Mouse (Mus musculus): ENCODE measurements around the gene Zfhx3.

Gene Zfhx3

GRCm38 (mm10) chr8:108089632-108090031 is 147.2 kb downstream of the Zfhx3 start:
- DNase-seq (ENCODE audit: low spot score in 2 of 2): no peak

DNA sequence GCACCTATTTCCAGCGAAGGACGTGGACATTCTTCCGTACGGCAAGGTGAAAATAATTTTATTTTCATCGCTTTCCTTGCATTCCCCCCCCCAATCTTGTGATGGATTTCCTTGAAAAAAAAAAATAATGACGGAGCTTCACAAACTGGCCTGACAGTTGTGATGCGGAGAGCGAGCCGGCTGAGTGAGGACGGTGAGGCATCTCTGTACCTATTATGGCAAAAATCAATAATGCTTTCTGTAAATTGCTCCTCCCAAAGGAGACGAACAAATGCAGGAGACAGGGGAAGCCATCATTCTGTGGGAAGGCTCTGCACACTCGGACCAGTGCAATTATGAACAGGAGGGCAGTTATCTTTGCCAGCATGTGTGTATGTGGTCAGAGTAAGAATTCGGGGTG is 156.2 kb downstream of the Zfhx3 start:
- DNase-seq (ENCODE audit: low spot score in 2 of 2): no peak

DNA sequence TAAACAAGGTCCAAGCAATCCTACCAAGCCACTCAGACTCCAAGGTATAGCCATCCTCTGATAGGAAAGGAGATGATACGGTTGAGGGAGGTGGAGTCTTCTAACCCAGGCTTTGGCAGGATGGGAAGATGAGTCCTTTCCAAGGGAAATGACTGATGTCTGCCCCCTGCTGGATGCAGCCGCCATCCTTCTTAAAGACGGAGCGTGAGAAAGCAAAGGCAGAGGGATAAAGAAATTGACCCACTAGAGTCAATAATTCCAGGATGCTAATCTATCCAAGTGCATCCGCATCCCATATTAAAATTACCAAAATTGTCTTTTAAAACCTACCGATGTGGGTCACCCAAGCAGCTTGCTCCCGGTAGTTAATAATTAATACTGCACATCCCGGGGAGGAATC is 158.7 kb downstream of the Zfhx3 start:
- no peak for DNase-seq (ENCODE audit: low spot score in 2 of 2)

- DNase-seq (ENCODE audit: low spot score in 2 of 2): no peak
These were observed 159.8 kb downstream of the Zfhx3 start for GRCm38 (mm10) chr8:108101978-108102865.

GRCm38 (mm10) chr8:108104471-108105098 is 162.1 kb downstream of the Zfhx3 start:
- no peak for DNase-seq (ENCODE audit: low spot score in 2 of 2)

DNA sequence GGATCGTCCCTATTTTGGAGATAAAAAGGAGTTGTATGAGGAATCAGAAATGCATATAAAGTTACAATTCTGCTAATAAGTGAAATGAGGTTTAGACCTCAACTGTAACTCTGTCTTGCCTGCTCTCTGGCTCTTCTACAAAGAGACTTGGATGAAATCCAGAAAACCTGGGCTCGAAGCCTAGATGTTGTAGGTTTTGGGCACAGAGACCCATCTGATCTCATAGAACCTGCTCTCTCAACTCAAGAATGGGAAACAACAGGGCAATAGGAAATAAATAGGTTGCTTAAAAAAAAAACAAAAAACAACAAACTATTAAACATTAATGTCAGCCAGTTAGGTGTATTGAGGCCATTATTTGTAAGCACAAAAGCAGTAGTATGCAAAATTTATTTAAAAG is 182.6 kb downstream of the Zfhx3 start:
- no peak for DNase-seq (ENCODE audit: low spot score in 2 of 2)

DNA sequence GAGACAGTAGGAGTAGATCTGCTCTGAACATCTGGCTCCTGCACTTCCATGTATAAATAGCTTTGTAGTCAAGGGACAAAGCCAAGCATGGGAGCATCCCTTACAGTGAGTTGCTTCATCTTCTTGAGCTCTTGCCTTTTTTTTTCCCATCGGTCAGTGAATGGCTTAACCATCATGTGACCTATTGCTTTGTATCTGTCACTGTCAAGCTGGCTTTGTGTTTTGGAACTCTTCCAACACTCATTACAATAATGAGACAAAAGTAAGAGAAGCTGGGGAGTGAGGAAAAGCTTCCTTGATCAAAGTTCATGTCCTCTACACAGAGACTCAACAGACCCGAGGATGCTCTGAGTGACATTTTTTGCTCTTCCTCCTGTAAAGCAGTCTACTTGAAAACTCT is 183.0 kb downstream of the Zfhx3 start:
- DNase-seq (ENCODE audit: low spot score in 2 of 2): no peak

GRCm38 (mm10) chr8:108146536-108146935 is 204.1 kb downstream of the Zfhx3 start:
- no peak for DNase-seq (ENCODE audit: low spot score in 2 of 2)

DNA sequence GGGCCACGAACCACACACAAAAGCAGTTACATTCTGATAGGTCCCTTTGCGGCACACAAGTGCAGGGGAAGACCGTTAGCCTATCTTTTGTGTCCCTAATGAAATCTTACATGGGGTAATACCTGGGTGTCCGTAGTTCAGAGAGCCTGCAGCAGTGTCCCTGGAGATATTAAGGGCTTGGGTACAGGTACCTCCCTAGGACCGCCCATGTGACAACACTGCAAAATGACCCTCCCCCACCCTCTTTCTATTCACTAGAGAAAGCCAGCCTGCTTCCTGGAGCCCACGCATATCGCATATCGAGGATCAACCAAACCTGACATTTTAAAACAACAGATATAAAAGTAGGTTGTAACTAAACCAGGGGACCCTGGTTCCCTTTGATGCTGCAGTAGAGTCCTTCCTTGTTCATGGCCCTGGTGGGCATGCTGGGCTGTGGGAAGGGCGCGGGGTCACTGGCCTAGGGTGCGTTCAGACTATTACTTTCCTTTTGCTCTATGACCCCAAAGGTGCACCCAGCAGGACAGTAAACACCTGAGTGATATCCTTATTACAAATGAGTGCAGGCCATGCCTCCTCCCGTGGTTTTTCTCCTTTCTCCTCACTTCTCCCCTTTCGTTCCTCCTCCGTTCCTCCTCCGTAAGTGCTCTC is 206.3 kb downstream of the Zfhx3 start:
- no peak for DNase-seq (ENCODE audit: low spot score in 2 of 2)

DNA sequence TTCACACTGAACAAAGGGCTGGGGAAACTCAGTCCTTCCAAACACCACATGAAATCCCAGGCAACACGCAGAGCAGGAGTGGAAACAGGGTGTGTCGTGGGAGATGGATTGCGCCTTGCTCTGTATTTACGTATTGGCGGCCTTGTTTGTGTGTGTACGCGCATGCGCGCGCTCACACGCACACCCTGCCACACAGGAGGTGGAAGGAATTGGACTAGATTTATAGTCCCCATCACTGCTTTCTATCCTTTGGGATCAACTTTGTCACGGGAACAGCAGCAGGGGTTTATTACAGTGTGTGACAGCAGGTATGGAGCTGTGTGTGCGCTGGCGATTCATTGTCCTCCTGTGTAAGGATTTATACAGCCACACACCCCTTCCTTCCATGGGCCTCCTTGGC is 228.4 kb downstream of the Zfhx3 start:
- DNase-seq (ENCODE audit: low spot score in 2 of 2): no peak

DNA sequence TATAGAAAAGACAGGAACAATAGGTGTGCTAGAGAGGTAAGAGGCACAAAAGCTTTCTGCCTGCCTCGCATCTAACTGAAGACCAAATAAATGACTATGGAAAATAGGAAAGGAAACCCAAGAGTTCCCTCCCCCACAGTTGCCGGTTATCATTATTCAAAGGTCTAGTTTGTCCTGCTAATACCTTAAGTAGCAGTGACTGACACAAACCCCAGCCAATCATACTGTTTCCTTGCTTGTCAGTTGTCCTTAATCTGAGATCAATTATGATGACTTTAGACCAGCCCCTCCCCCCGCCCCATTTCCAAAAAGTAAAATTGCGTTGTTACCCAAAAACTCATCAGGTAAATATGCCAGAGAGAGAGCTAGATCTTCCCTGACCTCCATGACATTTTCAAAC is 240.9 kb downstream of the Zfhx3 start:
- no peak for DNase-seq (ENCODE audit: low spot score in 2 of 2)

GRCm38 (mm10) chr8:108183948-108184347 is 241.5 kb downstream of the Zfhx3 start:
- no peak for DNase-seq (ENCODE audit: low spot score in 2 of 2)

- DNase-seq (ENCODE audit: low spot score in 2 of 2): no peak
These were observed 243.8 kb downstream of the Zfhx3 start for GRCm38 (mm10) chr8:108186289-108186688.

DNA sequence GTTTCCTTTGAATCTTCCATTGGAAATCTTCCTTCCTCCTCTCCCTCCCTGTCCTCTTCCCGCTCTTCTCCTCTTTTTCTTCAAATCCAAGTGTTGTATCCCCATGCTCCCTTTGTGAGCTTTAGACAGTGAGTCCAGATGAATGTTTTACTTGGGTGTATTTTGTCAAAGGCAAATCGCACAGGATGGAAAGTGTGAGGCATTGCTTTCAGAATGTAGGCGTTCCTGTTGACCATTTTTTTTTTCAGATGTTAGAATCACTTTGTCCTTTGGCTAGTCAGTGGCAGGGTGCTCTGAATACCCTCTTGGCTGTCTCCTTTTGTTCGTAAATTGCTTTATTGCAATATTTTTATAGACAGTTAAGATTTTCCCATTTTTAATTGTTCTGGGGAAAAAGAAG is 245.6 kb downstream of the Zfhx3 start:
- no peak for DNase-seq (ENCODE audit: low spot score in 2 of 2)

DNA sequence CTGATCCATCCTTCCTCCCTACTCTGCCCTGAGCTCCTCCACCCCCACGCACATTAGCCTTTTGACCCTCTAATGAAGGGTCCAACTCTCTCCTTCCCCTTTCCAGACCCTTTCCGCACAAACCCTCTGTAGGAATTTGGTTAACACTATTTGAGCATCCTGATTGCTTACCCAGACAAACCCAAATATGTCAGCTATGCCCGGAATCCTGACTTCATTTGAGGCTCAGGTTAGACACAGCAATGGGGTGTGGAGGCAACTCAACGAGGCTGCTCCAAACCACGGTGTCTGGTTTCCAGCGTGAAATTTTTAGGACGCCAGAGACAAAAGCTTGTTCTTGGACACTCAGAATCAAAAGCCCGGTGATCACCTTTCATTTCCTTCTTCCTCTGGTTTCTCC is 252.1 kb downstream of the Zfhx3 start:
- no peak for DNase-seq (ENCODE audit: low spot score in 2 of 2)

DNA sequence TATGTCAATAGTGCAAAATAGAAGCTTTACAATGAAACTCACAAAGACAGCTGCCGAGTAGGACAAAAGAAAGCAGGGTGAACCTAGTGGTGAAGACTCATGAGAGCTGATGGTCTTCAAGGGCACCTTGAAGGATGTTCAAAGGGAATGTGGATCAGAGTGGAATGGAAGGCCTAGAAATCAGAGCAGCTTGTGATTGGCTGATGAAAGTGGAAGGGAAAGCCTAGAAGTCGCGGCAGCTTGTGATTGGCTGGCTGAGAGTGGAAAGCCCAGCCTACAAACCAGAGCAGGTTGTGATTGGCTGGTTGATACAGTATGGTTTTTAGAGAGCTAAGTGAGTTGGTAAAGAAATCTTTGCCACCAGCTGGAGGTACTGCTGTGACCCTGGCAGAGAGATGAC is 272.6 kb downstream of the Zfhx3 start:
- DNase-seq (ENCODE audit: low spot score in 2 of 2): no peak

- DNase-seq (ENCODE audit: low spot score in 2 of 2): no peak
These were observed 275.9 kb downstream of the Zfhx3 start for GRCm38 (mm10) chr8:108218171-108218840.

GRCm38 (mm10) chr8:108220511-108220910 is 278.1 kb downstream of the Zfhx3 start:
- DNase-seq (ENCODE audit: low spot score in 2 of 2): no peak

DNA sequence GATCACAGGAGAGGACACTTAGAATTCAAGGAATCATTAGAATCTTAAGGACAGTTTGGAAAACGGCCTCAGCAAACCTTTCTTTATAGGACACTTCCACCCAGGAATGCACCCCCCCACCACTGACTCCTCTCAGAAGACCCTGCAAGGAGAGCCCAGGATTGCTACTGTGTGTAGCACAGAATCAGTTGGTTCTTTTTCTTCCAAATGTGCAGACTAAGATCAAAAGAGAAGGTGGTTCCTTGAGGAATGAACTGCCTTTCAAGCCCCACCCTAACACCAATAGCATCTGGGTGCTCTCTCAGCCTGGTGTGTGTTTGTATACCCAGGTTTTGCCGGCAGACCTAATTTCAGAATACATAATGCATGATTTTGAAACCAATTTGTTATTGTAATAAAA is 279.6 kb downstream of the Zfhx3 start:
- no peak for DNase-seq (ENCODE audit: low spot score in 2 of 2)

DNA sequence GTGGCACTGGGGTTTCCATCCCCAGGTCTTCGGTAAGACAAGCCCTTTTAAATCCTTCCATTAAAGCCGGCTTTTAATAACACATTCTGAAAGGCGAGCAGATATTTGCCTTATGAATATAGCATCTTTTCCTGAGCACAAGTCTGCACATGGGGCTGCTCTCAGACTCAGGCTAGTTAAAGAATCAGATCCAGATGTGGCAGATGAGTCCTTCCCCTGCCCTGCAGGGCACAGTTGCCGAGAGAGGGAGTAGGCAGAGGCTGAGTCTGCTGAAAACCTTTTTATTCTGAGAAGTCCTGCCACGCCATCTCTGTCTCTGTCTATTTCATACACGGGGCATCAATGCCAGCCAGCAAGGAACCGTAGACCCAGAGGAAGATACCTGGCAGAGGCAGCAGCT is 289.9 kb downstream of the Zfhx3 start:
- no peak for DNase-seq (ENCODE audit: low spot score in 2 of 2)

DNA sequence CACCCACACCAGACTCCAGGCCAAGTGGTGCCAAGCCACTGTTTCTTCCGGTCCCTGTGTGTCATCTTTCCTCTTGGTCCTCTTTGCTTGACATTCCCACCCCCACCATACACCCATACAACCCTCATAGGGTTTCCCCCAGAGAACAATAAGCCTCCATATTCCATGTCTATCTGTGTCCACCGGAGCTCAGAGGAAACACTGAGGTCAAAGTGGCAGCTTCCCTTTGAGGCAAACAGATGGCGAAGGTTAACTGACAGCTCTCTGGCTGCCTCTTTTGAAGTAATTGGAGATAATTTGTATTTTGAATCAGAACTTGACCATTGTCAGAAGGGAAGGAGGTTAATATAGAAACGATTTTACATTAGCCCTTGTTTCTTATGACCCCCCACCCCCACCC is 292.0 kb downstream of the Zfhx3 start:
- DNase-seq (ENCODE audit: low spot score in 2 of 2): no peak

- no peak for DNase-seq (ENCODE audit: low spot score in 2 of 2)
These were observed 294.3 kb downstream of the Zfhx3 start for GRCm38 (mm10) chr8:108236715-108237114.
